Mouse (Mus musculus): ENCODE data around the gene Cpa5.

DNA sequence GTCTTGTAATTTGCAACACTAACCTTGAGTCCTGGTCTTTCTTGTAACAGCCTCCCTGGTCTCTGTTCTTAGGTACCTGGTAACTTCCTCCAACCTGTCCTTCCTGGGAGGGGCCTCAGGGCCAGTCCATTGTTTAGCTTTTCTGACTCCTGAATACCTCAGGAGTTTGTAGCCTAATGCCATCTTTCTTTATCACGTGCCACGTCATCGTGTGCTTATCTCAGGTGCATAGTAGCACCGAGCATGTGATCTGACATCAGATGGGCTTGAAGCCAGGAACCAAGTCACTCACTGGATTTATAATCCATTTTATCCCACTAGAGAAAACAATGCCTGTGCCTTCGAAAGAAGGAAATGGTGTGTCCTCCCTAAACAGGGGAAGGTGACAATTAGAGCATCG is 47.2 kb upstream of the Cpa5 start:
- TF ChIP-seq POLR2A (IDR thresholded peaks at IDR 0.05; ENCODE audit: control insufficient read depth in 1 of 2, insufficient read depth in 1 of 2, low read depth in 1 of 2, low read length in 2 of 2, poor library complexity in 1 of 2) (no peak), UBTF (IDR thresholded peaks at IDR 0.05; ENCODE audit: borderline replicate concordance, insufficient read depth, low read depth, low read length) (no peak), CTCF (IDR thresholded peaks at IDR 0.05 in 2 of 3, conservative IDR thresholded peaks at IDR 0.05 in 1 of 3; ENCODE audit: control insufficient read depth in 1 of 3, insufficient read depth in 1 of 3, low read depth in 2 of 3, low read length in 3 of 3, poor library complexity in 1 of 3, severe bottlenecking in 1 of 3) (no peak), ZMIZ1 (IDR thresholded peaks at IDR 0.05; ENCODE audit: low read depth, low read length) (no peak), E2F4 (IDR thresholded peaks at IDR 0.05; ENCODE audit: borderline replicate concordance, low read depth, low read length) (no peak), EP300 (IDR thresholded peaks at IDR 0.05; ENCODE audit: low read depth in 1 of 2, low read length in 2 of 2) (no peak)
